Mouse (Mus musculus): Measurements from ENCODE around the gene Olfr1123.
"Not testable (repeated sequence)": the region's sequence is repeated elsewhere in the genome, so short reads cannot be mapped to it uniquely, and the experiment has no call there.

Olfr1123 gene

DNA sequence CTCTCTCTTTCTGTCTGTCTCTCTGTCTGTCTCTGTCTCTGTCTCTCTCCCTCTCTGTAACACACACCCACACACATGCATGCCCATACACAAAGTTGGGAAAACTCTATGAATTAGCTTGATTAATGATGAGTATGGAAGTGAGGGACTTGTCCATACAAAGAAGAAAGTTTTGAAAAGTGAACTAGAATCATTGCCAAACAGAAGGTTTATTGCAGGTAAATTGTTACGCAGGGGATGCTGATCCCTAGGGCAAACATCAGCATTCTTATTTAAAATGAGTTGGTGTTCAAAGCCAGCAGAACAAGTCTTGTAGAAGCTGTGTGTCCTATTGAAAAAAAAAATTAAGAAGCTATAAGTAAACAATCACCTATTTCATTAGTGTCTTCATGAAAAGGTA is at the start of gene Olfr1123:
Gene Olfr1123 (plus strand): TSS at position 301 of the 400 bp plus-strand sequence.
- no peak for DNase-seq (ENCODE audit: low spot score in 2 of 2)

DNA sequence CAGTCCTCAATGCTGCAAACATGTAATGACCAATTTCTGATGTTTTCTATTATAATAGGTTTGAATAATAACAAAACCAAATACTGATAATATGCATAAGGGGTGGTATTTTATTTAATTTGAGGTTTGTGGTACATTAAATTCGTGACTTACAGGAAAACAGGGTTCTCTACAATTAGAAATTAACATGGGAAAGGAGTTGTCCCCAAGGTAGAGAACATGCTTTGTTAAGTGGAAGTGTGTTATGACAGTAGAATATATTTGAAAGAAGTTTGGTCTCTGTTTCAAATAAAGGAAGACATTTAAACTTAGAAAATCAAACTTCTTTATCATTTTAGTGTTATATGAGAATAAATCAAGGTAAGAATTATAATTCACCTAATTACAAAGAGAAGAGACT is 46.8 kb upstream of the Olfr1123 start, which contains the start of gene Olfr1121:
Gene Olfr1121 (plus strand): TSS at position 301 of the 400 bp plus-strand sequence.
- no peak for DNase-seq (ENCODE audit: low spot score in 2 of 2)

DNA sequence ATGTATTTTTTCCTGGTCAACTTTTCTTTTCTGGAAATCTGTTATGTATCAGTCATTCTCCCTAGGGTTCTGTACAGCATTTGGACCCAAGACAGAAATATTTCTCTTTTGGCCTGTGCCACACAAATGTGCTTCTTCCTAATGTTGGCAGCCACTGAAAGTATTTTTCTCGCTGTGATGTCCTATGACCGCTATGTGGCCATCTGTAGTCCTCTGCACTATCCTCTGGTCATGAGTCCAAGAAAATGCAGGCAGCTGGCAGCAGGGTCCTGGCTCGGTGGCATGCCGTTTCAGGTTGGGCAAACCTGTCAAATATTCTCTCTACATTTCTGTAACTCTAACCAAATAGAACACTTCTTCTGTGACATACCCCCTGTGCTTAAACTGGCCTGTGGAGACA is 44.7 kb upstream of the Olfr1123 start:
- DNase-seq (ENCODE audit: low spot score in 2 of 2) = no peak

DNA sequence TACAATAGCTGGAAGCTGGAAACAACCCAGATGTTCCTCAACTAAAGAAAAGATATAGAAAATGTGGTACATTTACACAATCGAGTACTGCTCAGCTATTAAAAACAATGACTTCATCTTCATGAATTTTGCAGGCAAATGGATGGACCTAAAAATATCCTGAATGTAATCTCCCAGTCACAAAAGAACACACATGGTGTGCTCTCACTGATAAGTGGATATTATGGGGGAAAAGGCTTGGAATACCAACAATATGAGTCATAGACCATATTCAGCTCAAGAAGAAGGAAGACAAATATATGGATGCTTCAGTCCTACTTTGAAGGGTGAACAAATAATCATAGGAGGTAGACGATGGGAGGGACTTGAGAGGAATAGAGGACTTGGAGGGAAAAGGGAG is 32.5 kb upstream of the Olfr1123 start:
- no peak for DNase-seq (ENCODE audit: low spot score in 2 of 2)

DNA sequence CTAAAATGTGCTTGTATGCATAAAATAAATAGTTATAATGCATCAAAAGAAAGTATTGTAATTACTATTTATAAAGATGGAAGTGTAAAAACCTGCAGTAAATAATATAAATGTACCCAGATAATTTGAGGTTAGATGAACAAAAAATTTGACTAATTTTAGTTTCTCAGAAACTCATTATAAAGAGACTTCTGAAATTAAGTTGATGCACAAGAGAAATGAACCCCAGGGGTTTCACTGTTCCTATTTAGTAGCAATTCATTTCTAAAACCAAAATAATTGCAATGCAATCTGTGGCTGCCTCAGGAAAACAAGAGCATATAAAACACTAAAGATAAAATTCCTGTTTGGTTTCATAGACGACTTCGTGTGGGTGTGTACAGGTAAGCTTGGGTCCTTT is 30.9 kb upstream of the Olfr1123 start, which contains the start of gene Olfr1122:
Gene Olfr1122 (plus strand): TSS at position 301 of the 400 bp plus-strand sequence.
- no peak for DNase-seq (ENCODE audit: low spot score in 2 of 2)

DNA sequence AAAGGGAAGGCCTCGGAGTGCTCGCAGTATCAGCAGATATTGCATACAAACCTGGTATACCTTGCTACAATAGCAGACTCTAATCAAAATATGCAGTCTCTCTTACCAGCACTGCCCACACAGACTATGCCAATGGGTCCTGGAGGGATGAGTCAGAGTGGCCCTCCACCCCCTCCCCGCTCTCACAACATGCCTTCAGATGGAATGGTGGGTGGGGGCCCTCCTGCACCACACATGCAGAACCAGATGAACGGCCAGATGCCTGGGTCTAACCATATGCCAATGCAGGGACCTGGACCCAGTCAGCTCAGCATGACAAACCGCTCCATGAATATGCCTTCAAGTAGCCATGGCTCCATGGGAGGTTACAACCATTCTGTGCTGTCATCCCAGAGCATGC is 22.8 kb upstream of the Olfr1123 start:
- not testable (repeated sequence) for DNase-seq (ENCODE audit: low spot score in 2 of 2)

DNA sequence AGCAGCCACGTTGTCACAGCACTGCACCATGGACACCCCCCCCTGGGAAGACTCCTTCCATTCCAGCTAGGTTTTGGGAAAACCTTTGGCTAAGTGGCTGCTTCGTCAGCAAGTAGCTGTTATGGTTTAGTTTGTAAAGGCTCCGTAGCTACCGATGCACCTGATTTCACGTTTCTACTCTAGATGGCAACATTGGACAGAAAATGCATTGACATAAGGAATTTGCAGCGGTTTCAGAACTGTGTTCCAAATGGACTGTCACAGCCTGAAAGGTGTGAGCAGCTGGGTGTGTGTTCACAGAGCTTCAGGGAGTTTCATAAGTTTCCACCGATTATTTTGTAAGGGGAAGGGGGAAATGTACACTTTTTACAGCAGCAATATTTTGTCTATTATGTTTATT is 21.7 kb upstream of the Olfr1123 start:
- DNase-seq (ENCODE audit: low spot score in 2 of 2) = not testable (repeated sequence)

DNA sequence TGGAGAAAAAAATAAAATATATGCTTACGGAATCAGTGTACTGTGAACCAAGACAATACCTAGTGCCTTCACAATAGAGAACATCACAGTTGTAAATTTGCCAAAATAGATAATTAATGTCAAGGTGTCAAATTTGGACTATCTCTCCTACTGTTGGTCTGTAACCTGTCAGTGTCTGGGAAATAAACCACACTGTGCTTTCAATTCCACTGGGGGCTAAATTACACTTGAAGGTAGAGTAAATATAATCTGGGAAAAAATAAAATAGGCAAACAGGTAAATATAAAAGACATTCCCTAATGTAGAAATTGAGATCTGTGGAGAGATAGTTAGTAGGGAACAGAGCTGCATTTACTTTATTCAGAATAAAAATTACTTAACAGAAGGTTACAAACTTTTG is 13.5 kb downstream of the Olfr1123 start, which contains the start of gene Olfr1124:
Gene Olfr1124 (plus strand): TSS at position 301 of the 400 bp plus-strand sequence.
- DNase-seq (ENCODE audit: low spot score in 2 of 2) = no peak

DNA sequence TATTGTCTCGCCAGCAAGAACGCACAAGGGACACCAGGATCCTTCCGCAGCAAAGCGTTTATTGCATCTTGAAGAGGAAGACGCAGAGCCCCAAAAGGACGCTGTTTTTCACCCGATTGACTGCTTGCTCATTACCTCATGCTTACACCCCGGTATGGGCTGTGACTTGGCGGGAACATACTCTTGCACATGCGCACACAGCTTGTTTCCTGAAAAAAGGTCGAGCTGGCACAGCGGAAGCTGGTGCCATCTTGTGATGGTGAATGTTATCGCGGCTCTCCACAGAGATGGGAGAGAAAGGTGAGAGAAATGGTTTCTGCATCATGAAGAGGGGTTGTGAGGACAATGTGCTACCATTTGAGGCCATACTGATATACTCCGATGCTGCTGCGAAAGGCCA is 21.3 kb downstream of the Olfr1123 start:
- no peak for DNase-seq (ENCODE audit: low spot score in 2 of 2)

DNA sequence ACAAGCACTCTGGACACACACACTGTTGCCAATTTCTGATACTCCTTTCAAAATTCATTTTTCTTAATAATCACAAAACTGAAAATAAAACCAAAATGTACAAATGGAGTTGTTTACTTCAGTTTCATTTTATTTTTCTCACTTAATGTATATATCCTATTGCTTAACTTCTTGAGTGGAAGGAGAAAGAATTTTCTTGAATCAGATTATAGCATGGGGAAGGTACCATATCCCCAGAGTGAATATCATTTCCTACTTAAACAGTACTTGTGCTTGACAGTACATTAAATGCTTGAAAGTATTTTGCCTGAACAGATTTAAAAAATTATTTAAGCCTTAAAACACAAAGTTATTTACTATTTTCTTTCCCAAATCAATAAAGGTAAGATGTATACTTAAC is 37.2 kb downstream of the Olfr1123 start, which contains the start of gene Olfr1126:
Gene Olfr1126 (plus strand): TSS at position 301 of the 400 bp plus-strand sequence.
- DNase-seq (ENCODE audit: low spot score in 2 of 2) = no peak

DNA sequence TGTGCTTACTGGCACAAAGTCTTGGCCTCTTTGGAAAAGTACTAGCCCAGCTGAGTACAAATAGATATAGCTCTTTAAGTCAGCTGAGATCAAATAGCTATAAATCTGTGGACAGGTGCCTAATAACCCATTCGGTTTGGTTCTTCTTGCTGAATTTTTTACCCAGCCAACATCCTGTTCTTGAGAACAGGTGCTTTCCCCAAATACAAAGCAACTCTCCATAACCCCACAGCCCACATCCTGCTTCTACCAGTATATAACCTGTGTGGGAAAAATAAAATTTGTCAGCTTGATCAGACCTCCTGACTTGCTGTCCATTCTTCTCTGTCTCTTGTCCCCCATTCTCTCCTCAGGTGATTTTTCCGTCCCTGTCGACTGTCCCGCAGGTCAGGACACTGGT is 45.3 kb downstream of the Olfr1123 start:
- DNase-seq (ENCODE audit: low spot score in 2 of 2) = no peak

All from natural killer cell, adult 2 months (primary cell).